Mouse (Mus musculus): ENCODE measurements at regions not wholly inside any gene's neighbourhood (a gene's known extent, or its start where the extent isn't known, plus 50 kb on each side); places are given as distances from the start of the nearest gene placed in this dataset.

DNA sequence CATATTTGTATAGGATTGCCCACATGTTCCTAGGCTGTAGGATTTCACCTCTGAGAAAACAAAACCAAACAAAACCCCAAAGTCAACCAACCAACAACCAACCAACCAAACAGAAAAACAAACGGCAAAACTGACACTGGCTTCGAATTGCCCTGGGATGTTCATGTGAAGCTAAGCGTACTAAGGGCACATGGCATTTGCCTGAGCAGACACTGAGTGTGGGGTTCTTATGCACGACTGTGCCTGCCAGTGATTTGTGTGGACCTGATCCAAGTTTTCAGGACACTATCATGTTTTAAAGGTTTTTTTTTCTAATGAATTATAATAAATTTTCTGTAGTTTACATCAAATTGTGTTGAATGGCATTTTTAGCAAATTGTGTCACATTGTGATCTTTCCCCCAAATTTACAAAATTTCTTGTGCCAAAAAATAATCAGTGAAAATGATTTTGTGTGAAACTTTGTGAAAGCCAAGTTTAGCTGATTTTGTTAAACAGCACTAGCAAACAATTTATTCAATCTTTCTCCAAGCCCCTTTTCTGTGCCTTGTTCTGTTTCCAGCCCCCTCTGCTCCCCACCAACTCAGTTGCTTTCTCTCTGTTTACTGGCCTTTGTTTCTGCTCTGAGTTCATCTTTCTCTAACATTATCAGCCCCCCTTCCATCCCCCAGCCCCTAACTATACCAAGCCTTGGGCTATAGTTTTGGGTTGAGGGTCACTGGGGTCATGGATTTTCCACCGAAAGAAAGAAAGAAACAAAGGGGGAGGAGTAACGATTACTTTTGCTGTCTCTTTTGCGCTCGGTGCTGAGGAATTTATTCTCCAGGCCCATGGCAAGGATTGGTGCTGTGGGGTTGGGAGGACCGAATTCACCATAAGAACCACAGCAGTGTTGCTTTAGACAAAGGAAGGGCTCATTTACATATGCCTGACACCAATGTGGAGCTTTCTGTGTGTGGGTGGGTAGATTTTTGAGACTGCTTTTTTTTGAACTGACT is 377.0 kb upstream of the Nr2f1 start:
- no peak for TF ChIP-seq POLR2A (IDR thresholded peaks at IDR 0.05; ENCODE audit: insufficient read depth, low read depth, low read length)
- no peak for TF ChIP-seq CTCF (IDR thresholded peaks at IDR 0.05; ENCODE audit: insufficient read depth, low read depth, low read length)

Data from olfactory bulb, adult 2 months (tissue).